In genomic region chr16:7602428-7602827, GRCm38 (mm10) we compare ENCODE assay signal across 18 mouse cellular contexts.
DNase-seq lines count a peak whose midpoint lies in the region; ATAC-seq and TF ChIP-seq lines count a peak whose summit lies in the region.
"Had no signal": no experiment of that assay in that cellular context is flagged by ENCODE, and none has a peak within 500 bp of the region (broad histone marks: within the 10 kb centered on the region; RNA-seq: fewer than 3 reads in every experiment).

No protein-coding gene starts in this region.

- no peak overlapping the region for H3K4me3 ChIP-seq in limb, embryonic 14.5 days (replicated peaks; ENCODE audit: low read length)
- H3K4me3 ChIP-seq in limb, embryonic 10.5 days = no peak overlapping the region
- H3K4me3 ChIP-seq: heart, embryonic 10.5 days; hindbrain, embryonic 15.5 days; left cerebral cortex, adult 2 months; megakaryocyte, embryonic 14.5 days; myocyte had no signal

- WGBS in limb, embryonic 14.5 days = 11% methylated on average over 1 of the region's 1 CpGs
- WGBS in limb, embryonic 10.5 days = 90% methylated on average over 1 of the region's 1 CpGs

- H3K9ac ChIP-seq in limb, embryonic 14.5 days (ENCODE audit: low read depth, low read length, severe bottlenecking) = no peak overlapping the region
- H3K9ac ChIP-seq: hindbrain, embryonic 15.5 days had no signal

- TF ChIP-seq POLR2A in limb, embryonic 14.5 days (IDR thresholded peaks at IDR 0.05; ENCODE audit: borderline replicate concordance, extremely low read depth, insufficient read depth, insufficient read length) = no peak

- no peak overlapping the region for H3K4me2 ChIP-seq in limb, embryonic 14.5 days (replicated peaks; ENCODE audit: low read depth, low read length, severe bottlenecking)
- H3K4me2 ChIP-seq: hindbrain, embryonic 15.5 days; liver, embryonic 11.5 days had no signal

- intact Hi-C loops in heart, postnatal 25 days (cut with DNase I) = no loop called here

- no peak overlapping the region for H3K27ac ChIP-seq in limb, embryonic 14.5 days (replicated peaks; ENCODE audit: low read depth, low read length)
- no peak overlapping the region for H3K27ac ChIP-seq in limb, embryonic 10.5 days
- H3K27ac ChIP-seq: heart, embryonic 10.5 days; hindbrain, embryonic 15.5 days; left cerebral cortex, adult 2 months had no signal

- no peaks in the 10 kb centered on the region for H3K9me3 ChIP-seq in limb, embryonic 14.5 days (ENCODE audit: control insufficient read depth, low read length)
- H3K9me3 ChIP-seq in limb, embryonic 10.5 days (replicated peaks) = no peaks in the 10 kb centered on the region
- H3K9me3 ChIP-seq: heart, embryonic 10.5 days; hindbrain, embryonic 15.5 days; megakaryocyte, embryonic 14.5 days had no signal

- H3K36me3 ChIP-seq in limb, embryonic 14.5 days (ENCODE audit: control insufficient read depth, insufficient read depth, low read length) = no peaks in the 10 kb centered on the region
- H3K36me3 ChIP-seq in limb, embryonic 10.5 days = no peaks in the 10 kb centered on the region
- H3K36me3 ChIP-seq: heart, embryonic 10.5 days; hindbrain, embryonic 15.5 days had no signal

- peak; percentile 26; the same call in 1 of the 2 replicates for ATAC-seq in limb, embryonic 14.5 days (ENCODE audit: low FRiP score, low read depth)

- DNase-seq in cerebellum, postnatal 14 days = peak; percentile 14 to 18
- no peak for DNase-seq in cerebellum, adult 8-10 months
- DNase-seq in heart, postnatal 4 days = peak; percentile 15
- no peak for DNase-seq in heart, postnatal 25 days (ENCODE audit: low spot score)
- DNase-seq in limb, embryonic 14.5 days (ENCODE audit: low spot score) = peak; percentile 57
- no peak for DNase-seq in limb, embryonic 10.5 days (ENCODE audit: low spot score)
- peak; percentile 38 for DNase-seq in Muller cell, postnatal 12 days (ENCODE audit: inconsistent ontology term)
- no peak for DNase-seq in frontal cortex, postnatal 36 days (ENCODE audit: low spot score in 2 of 2)
- DNase-seq: B cell, adult 2 months; cerebellum, adult 9-11 months; right cerebral cortex, postnatal 4 days; thymus, postnatal 36 days had no signal

- H3K4me1 ChIP-seq in limb, embryonic 14.5 days (ENCODE audit: control insufficient read depth, insufficient read depth, low read length) = no peaks in the 10 kb centered on the region
- no peaks in the 10 kb centered on the region for H3K4me1 ChIP-seq in limb, embryonic 10.5 days
- H3K4me1 ChIP-seq: heart, embryonic 10.5 days; hindbrain, embryonic 15.5 days; megakaryocyte, embryonic 14.5 days had no signal

- H3K27me3 ChIP-seq in limb, embryonic 14.5 days (ENCODE audit: control insufficient read depth, insufficient read depth, low read length) = no peaks in the 10 kb centered on the region
- no peaks in the 10 kb centered on the region for H3K27me3 ChIP-seq in limb, embryonic 10.5 days (ENCODE audit: low read depth, poor library complexity, severe bottlenecking)
- H3K27me3 ChIP-seq: hindbrain, embryonic 15.5 days; megakaryocyte, embryonic 14.5 days had no signal

Comparison
In these comparisons a context has a peak if more than half of its experiments do, and no peak if none do; other contexts are left out.
1. DNase-seq: peak in cerebellum, postnatal 14 days (2 of 2), heart, postnatal 4 days (single experiment), limb, embryonic 14.5 days (single experiment) and Muller cell, postnatal 12 days (single experiment); none in cerebellum, adult 8-10 months (single experiment), heart, postnatal 25 days (single experiment), limb, embryonic 10.5 days (single experiment) and frontal cortex, postnatal 36 days (0 of 2).